Mouse (Mus musculus): Measurements from ENCODE around the gene Gm20715. TPM values are rescaled to one million over a fixed set of nuclear protein-coding genes. Genes with fewer than 3 reads are reported as not detected.
"Not testable (repeated sequence)": the region's sequence is repeated elsewhere in the genome, so short reads cannot be mapped to it uniquely, and the experiment has no call there.

Gene Gm20715
- polyA plus RNA-seq, 1 experiment from 2014 or later: 0.05 TPM

DNA sequence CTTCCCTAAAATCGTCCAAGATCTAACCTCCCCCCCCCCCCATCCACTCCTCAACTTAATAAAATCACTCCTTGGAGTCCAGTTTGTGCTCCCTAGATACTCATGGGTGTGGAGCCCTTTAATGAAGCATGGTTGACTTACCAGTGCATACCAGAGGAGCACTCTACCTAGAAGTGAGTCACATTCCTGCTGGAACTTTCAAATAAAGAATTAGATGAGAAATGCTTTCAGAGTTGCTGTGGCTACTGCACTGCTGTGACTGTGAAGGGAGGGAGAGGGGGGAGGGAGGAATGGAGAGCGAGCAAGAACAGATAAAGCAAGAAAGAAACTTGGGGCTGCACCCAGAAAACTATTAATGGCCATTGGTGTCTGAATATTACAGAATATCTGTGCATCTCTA lies 31.1 kb downstream of the Gm20715 start:
- H3K27me3 ChIP-seq: no peaks in the 10 kb centered on the region
- WGBS: 51% methylated on average over 2 of the region's 2 CpGs

DNA sequence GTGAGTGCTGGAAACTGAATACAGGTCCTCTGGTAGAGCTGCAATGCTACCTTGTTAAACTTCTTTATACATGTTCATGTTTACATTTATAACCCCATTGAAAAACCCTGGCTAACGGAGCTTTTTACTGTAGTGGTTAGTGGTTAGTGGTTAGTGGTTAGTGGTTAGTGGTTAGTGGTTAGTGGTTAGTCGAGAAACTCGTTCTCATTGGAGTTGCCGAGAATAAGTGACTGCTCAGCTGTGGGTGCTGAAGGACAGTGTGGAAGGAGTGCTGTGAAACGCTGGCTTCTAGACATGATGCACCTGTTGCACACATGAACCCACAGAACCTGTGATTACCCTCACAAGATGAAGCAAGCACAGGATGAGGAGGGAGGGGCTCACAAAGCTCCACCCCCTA lies 37.7 kb downstream of the Gm20715 start:
- no peak for ATAC-seq (ENCODE audit: low FRiP score, low read depth)
- WGBS: 88% methylated on average over 5 of the region's 5 CpGs
- Histone ChIP-seq H3K9me3 (no peaks in the 10 kb centered on the region), H3K4me1 (replicated peaks) (no peaks in the 10 kb centered on the region), H3K27ac (replicated peaks) (no peak overlapping the region), H3K27me3 (no peaks in the 10 kb centered on the region), H3K36me3 (no peaks in the 10 kb centered on the region), H3K4me2 (no peak overlapping the region), H3K4me3 (no peak overlapping the region), H3K9ac (no peak overlapping the region)

More for the DNA sequence above, 31.1 kb downstream of the Gm20715 start:
- Histone ChIP-seq H3K36me3 (no peaks in the 10 kb centered on the region), H3K9me3 (no peaks in the 10 kb centered on the region), H3K4me1 (replicated peaks) (no peaks in the 10 kb centered on the region), H3K4me3 (no peak overlapping the region), H3K4me2 (no peak overlapping the region), H3K27ac (replicated peaks) (no peak overlapping the region), H3K9ac (no peak overlapping the region)
- no peak for ATAC-seq (ENCODE audit: low FRiP score, low read depth)

DNA sequence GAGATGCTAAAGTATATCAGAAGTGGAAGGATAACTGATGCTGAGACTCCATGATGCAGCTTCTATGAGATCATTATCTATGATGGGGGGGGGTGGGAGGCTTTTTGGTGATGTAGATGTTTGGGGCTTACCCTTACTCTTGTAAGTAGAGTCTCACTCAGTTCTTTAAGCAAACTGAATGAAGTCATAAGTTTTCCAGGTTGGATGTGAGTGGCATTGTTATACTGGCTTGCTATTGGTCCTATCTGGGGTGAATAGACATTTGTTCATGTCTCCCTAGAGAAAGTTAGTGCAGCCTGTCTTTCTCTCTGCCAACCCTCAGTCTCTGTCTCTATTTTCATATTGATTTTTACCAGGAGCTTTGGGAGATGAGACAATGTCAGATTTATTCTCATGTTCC lies 45.8 kb downstream of the Gm20715 start, which contains the start of gene Olfr1336:
TSS of gene Olfr1336 (plus strand) at position 301 of the 400 bp plus-strand sequence.
- no peaks in the 10 kb centered on the region for H3K27me3 ChIP-seq
- H3K4me1 ChIP-seq (replicated peaks): no peaks in the 10 kb centered on the region
- no peak within 1 kb of the TSS for H3K27ac ChIP-seq (replicated peaks)
- no peak within 1 kb of the TSS for H3K9ac ChIP-seq
- H3K36me3 ChIP-seq: no peaks in the 10 kb centered on the region
- no peak within 1 kb of the TSS for H3K4me3 ChIP-seq
- H3K4me2 ChIP-seq: no peak within 1 kb of the TSS
- no peaks in the 10 kb centered on the region for H3K9me3 ChIP-seq
- ATAC-seq (ENCODE audit: low FRiP score, low read depth): no peak

DNA sequence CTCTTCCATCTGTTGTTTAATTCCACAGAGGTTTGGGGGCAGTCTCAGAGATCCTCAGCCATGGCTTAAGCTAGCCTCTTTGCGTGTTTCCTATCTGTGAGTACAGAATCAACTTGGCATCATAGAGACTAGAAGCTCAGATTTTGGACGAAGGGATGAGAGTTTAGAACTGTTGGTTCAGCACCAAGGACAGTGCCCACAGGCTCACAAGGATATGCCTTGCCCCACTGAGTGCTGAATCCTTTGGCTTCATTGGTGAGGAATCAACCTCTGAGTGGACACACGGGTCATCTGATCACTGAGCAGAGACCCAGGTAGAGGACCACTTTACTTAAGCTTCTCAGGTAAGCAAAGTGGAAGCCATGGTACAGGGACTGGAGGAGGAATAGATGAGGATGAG lies 46.3 kb downstream of the Gm20715 start:
- H3K4me3 ChIP-seq: no peak overlapping the region
- H3K9ac ChIP-seq: no peak overlapping the region
- WGBS: 35% methylated on average over 3 of the region's 3 CpGs

DNA sequence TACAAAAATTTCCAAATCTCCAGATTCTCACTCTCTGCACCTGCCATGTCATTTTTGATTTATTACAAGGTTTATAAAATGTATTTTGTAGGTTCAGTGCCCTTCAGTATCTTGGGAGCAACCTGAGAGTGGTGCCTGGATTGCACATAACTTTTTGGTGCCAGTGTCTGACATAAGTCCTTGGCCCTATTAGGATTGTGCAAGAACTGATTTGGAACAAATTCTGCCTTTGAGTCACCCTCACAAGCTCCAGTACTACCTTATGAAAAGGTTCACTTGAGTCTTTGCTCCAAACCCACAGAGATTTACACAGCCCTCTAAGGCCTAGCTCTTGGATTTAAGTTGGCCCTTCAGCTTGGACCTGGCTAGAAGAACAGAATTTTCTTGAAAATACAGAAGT lies 56.9 kb downstream of the Gm20715 start, which contains the start of gene Olfr1346:
TSS of gene Olfr1346 (plus strand) at position 151 of the 400 bp plus-strand sequence.
- H3K4me2 ChIP-seq: no peak within 1 kb of the TSS
- no peak within 1 kb of the TSS for H3K27ac ChIP-seq (replicated peaks)
- no peak within 1 kb of the TSS for H3K9ac ChIP-seq
- no peak for ATAC-seq (ENCODE audit: low FRiP score, low read depth)
- no peaks in the 10 kb centered on the region for H3K27me3 ChIP-seq
- no peaks in the 10 kb centered on the region for H3K36me3 ChIP-seq
- H3K9me3 ChIP-seq: no peaks in the 10 kb centered on the region
- no peak within 1 kb of the TSS for H3K4me3 ChIP-seq
- no peaks in the 10 kb centered on the region for H3K4me1 ChIP-seq (replicated peaks)

More for the DNA sequence above, 46.3 kb downstream of the Gm20715 start:
- no peaks in the 10 kb centered on the region for H3K9me3 ChIP-seq
- no peaks in the 10 kb centered on the region for H3K4me1 ChIP-seq (replicated peaks)
- no peak for ATAC-seq (ENCODE audit: low FRiP score, low read depth)
- H3K27ac ChIP-seq (replicated peaks): no peak overlapping the region
- H3K4me2 ChIP-seq: no peak overlapping the region
- H3K36me3 ChIP-seq: no peaks in the 10 kb centered on the region
- H3K27me3 ChIP-seq: no peaks in the 10 kb centered on the region

DNA sequence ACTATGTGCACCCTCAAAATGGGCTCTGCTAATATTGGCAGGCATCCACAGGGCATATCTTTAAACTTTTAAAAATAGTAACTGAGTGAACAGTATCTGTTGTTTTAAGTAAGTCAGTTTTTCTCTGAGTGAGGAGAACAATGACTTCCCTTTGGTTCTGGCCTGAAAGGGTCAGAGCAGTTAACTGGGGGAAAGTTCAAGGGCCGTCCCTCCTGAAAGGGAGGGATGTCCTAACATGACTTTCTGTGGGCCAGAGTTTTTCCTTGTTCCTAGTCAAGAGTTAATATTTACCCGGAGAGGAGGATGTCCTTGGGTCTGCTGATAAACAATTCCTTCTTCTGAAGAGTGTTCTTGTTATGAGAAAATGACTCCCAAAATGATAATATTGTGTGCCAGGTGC lies 67.6 kb downstream of the Gm20715 start:
- not testable (repeated sequence) for H3K9ac ChIP-seq; ATAC-seq (ENCODE audit: low FRiP score, low read depth); H3K4me1 ChIP-seq (replicated peaks); H3K27ac ChIP-seq (replicated peaks); H3K27me3 ChIP-seq; H3K4me3 ChIP-seq; H3K9me3 ChIP-seq; H3K36me3 ChIP-seq; H3K4me2 ChIP-seq
- WGBS: 75% methylated on average over 2 of the region's 2 CpGs

DNA sequence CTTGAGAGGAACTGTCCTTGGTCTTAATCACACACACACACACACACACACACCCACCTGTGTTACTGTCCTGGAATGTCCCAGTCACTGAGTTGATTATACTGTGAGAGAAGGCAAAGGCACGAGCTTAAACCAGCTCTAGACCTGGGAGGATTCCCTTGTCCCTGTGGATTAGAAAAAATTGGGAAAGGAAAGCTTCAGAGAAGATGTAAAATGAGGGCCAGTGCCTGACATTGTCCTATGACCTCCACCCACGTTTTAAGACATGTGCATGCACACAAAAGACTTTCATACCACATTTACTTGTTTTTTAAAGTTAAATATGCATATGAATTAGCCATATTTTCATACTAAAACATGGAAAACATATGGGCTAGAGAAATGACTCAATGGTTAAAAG lies 76.8 kb downstream of the Gm20715 start, which contains the start of gene Olfr5:
TSS of gene Olfr5 (minus strand) at position 101 of the 400 bp plus-strand sequence.
- Histone ChIP-seq H3K36me3 (no peaks in the 10 kb centered on the region), H3K9me3 (no peaks in the 10 kb centered on the region), H3K4me1 (replicated peaks) (no peaks in the 10 kb centered on the region), H3K9ac (no peak within 1 kb of the TSS), H3K27me3 (no peaks in the 10 kb centered on the region), H3K4me3 (no peak within 1 kb of the TSS), H3K27ac (replicated peaks) (no peak within 1 kb of the TSS), H3K4me2 (no peak within 1 kb of the TSS)
- 33% methylated on average over 2 of the region's 2 CpGs for WGBS
- ATAC-seq (ENCODE audit: low FRiP score, low read depth): no peak

Other genes starting within 250 kb of the Gm20715 start
- 87.8 and 90.1 TPM in 2 replicates for gene Zfp444, start 238.1 kb upstream of the Gm20715 start, polyA plus RNA-seq (2015; fragmentation: Nextera tagmentation; extraction: Ambion mirVana)
- gene Galp, start 213.2 kb upstream of the Gm20715 start, polyA plus RNA-seq (2015; fragmentation: Nextera tagmentation; extraction: Ambion mirVana): not detected in 2 replicates
- gene Zscan5b, start 188.0 kb upstream of the Gm20715 start, polyA plus RNA-seq (2015; fragmentation: Nextera tagmentation; extraction: Ambion mirVana): not detected in 2 replicates
- 0.23 and 0.41 TPM in 2 replicates for gene Epp13, start 157.6 kb upstream of the Gm20715 start, polyA plus RNA-seq (2015; fragmentation: Nextera tagmentation; extraction: Ambion mirVana)
- 16.3 and 17.6 TPM in 2 replicates for gene Zfp667, start 123.7 kb upstream of the Gm20715 start, polyA plus RNA-seq (2015; fragmentation: Nextera tagmentation; extraction: Ambion mirVana)
- 13.6 and 14.7 TPM in 2 replicates for gene Zfp583, start 79.0 kb upstream of the Gm20715 start, polyA plus RNA-seq (2015; fragmentation: Nextera tagmentation; extraction: Ambion mirVana)
- 8.1 and 8.5 TPM in 2 replicates for gene Gm3854, start 66.5 kb upstream of the Gm20715 start, polyA plus RNA-seq (2015; fragmentation: Nextera tagmentation; extraction: Ambion mirVana)
- 3.5 and 4.9 TPM in 2 replicates for gene Zfp78, start 47.0 kb upstream of the Gm20715 start, polyA plus RNA-seq (2015; fragmentation: Nextera tagmentation; extraction: Ambion mirVana)
- gene Zfp28, start 27.0 kb upstream of the Gm20715 start, polyA plus RNA-seq (2015; fragmentation: Nextera tagmentation; extraction: Ambion mirVana): 13.8 and 14.2 TPM in 2 replicates
- gene Smim17, start 11.6 kb upstream of the Gm20715 start, polyA plus RNA-seq (2015; fragmentation: Nextera tagmentation; extraction: Ambion mirVana): 7.0 and 8.4 TPM in 2 replicates
- 0.14 and 0.18 TPM in 2 replicates for gene Olfr1344, start 28.4 kb downstream of the Gm20715 start, polyA plus RNA-seq (2015; fragmentation: Nextera tagmentation; extraction: Ambion mirVana)
- not detected in 2 replicates for gene Olfr1336, start 45.9 kb downstream of the Gm20715 start, polyA plus RNA-seq (2015; fragmentation: Nextera tagmentation; extraction: Ambion mirVana)
- not detected in 2 replicates for gene Olfr1346, start 56.8 kb downstream of the Gm20715 start, polyA plus RNA-seq (2015; fragmentation: Nextera tagmentation; extraction: Ambion mirVana)
- gene Olfr5, start 76.7 kb downstream of the Gm20715 start, polyA plus RNA-seq (2015; fragmentation: Nextera tagmentation; extraction: Ambion mirVana): not detected in 2 replicates
- gene Olfr1347, start 89.5 kb downstream of the Gm20715 start, polyA plus RNA-seq (2015; fragmentation: Nextera tagmentation; extraction: Ambion mirVana): not detected in 2 replicates
- gene Olfr1348, start 98.5 kb downstream of the Gm20715 start, polyA plus RNA-seq (2015; fragmentation: Nextera tagmentation; extraction: Ambion mirVana): not detected in 2 replicates
- gene Olfr1349, start 112.7 kb downstream of the Gm20715 start, polyA plus RNA-seq (2015; fragmentation: Nextera tagmentation; extraction: Ambion mirVana): not detected in 2 replicates
- gene Olfr1350, start 154.6 kb downstream of the Gm20715 start, polyA plus RNA-seq (2015; fragmentation: Nextera tagmentation; extraction: Ambion mirVana): not detected in 2 replicates

All from hindbrain, embryonic 15.5 days (tissue).